Mouse (Mus musculus) heart, adult 9 months (tissue): ENCODE results near the gene Cry2.
"Not testable (repeated sequence)": the region's sequence is repeated elsewhere in the genome, so short reads cannot be mapped to it uniquely, and the experiment has no call there.

Experiments
- DNase-seq, 2 experiments: peaks; one replicate each; pipeline ENCODE4 v3.0.0; 2022; ENCODE audit warnings: low spot score in 2 of 2

The Cry2 gene

DNA sequence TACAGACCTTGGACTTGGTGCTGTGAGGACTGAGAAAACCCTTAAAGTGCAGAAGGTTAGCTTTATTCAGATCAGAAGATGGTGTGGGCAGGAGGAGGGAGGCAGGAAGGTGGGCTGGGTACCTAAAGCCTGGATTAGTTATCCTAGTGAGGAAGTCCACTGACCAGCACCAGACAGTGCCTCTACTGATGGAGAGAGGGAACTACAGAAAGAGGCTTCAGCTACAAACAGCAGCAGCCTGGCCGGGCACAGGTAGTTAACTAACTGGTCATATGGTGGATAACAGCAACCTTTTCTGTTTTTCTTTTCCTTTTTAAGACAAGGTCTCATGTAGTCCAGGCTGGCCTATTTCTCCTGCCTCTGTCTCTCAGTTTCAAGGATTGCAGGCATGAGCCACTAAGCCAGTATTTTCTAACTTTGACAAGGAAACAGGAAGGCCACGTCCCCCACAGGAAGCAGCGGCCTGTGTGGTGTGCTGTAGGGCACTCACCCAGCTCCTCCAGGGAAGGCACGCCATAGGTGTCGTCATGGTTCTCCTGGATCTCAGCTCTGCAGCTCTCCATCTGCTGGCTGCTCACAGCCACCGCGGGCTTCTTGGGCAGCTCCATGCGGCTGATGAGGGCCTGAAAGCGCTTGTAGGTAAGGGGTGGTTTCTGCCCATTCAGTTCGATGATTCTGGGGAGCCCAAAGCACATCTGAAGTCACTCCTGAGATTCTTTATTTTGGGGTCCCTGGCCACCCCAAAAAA is 11.3 kb downstream of the Cry2 start:
- DNase-seq = no peak

GRCm38 (mm10) chr2:92421723-92422387 is 12.0 kb downstream of the Cry2 start:
- peak in 1 of 2 experiments; percentile 49 for DNase-seq

DNA sequence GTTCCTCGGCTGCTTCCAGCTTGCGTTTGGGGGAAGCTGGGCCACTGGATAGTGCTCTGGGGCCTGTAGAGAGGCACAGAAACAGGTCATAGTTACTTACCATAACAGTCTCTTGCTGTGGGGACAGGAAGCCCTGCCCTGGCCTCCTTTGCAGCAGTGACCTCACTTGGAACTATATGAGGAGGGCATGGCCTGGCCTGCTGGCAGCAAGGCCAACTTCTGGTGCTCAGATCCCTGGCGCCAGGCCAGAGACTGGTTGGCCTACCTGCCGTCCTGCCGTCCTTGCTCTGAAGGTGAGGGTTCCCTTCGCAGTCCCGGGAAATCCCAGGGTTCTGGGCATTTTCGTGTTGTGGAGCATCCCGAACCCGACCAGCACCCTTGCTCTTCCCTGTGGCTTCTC is 22.1 kb downstream of the Cry2 start:
- DNase-seq = no peak

DNA sequence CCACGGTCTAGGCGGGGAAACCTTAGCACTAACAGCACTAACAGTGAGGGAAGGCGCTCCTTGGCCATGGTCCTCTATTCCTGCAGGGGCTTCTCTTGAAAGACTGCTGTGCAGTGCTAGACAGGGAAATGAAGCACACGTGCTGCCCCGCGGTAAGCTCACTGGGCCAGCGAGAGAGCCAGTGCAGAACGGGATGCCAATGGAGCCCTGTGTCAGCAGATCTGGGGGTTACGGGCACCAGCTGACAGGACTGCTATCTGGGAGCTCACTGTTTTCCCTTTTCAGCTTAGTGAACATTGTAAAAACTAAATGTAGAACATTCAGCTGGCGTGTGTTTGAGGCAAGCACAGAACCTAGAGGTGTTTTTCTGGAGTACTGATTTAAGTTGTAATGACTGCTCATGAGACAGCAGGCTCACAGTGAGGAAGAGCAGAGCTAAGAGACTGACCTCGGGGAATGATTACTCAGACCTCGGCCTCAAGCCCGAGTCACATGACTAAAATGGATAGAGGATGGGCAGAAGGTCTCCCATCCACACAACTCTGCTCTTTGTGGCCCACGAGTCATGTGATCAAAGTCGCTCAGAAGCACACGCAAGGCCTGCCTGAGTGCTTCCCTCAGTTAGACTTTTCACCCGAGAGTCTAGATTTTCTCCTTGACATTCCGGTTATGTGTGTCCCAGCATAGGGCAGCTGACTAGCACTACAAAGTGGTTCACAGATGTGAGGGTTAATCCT is 25.4 kb downstream of the Cry2 start:
- no peak for DNase-seq

- DNase-seq = no peak
Observed at GRCm38 (mm10) chr2:92405687-92406086, 28.2 kb downstream of the Cry2 start.

GRCm38 (mm10) chr2:92404737-92405136 is 29.1 kb downstream of the Cry2 start:
- DNase-seq = no peak

DNA sequence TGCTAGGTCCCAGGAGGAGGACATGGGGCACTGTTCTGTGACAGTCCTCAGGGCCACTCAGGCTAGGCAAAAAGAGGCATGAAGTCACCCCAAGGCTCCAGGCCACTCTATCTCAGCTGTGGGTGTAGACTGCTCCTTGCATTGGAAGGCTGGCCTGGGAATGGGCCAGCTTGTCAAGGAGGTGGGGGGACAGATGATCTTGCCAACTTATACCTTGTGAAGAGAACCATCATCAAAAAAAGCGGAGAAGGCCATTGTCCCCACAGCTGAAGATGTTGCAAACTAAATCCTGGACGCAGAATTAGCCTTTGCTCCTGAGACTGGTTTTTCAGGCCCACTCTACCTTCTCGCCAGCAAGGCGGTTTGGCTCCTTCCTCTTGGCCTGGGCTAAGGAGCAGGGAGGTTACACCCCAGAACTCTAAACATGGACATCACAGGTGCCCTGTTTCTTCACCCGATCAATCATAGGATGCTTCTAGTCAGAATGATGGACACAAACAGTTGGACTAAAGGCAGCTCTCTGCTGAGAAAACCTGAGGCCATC is 30.0 kb downstream of the Cry2 start:
- DNase-seq = no peak

DNA sequence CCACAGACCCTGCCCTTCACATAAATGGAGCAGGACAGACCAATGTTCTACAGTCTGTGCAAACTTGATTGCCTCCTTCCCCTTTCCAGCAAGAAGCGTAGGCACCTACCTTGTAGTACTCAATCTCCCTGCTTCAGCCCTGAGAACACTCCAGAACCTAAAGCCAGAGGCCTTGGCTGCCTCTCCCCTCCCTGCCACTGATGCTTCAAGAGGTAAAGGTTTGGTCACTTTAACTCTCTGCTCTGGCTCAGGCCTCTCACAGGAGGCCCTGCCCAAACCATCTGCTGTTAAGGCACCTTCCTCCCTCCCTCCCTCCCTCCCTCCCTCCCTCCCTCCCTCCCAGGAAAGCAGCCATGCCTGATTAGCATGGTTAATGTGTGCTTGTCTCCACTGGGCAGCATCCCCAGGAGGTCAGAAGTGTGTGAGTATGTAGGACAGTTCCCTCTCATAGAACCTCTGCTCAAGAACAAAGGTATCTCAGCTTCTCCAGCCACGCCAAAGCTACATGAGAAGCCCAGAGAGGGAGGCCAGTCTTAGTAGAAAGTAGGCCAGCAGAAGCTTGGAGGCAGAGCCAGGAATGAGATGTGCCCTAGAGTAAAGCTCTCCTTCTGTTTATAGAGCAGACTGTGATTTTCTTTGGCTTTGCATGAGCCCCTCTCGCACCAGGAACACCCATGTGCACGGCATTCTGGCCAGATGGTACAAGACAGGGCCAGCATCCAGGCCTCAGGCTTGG is 31.1 kb downstream of the Cry2 start:
- DNase-seq = no peak

DNA sequence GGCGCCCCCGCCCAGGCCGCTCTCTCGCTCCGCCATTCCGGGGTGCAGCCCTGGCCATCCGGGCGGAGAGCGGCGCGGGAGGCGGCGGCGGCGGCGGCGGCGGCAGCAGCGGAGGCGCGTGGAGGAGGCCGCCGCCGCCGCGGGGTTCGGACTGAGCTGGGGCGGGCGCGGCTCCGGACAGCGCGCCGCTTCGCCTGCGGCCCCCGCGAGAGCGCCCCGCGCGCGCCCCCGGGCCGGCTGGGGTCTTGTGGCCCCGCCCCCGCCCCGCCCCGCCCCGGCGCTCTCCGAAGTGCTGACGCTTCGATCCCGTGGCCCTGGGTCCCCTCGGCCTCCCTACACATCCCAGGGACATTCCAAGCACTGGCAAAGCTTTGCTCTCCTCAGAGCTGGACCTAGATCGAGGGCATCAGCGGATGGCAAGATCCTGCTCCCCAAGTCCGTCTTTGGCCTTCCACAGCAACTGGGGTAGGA is 32.7 kb downstream of the Cry2 start, which contains the start of gene Mapk8ip1:
Gene Mapk8ip1, minus strand, starts transcription at position 173 of the 471 bp plus-strand sequence.
- no peak for DNase-seq

DNA sequence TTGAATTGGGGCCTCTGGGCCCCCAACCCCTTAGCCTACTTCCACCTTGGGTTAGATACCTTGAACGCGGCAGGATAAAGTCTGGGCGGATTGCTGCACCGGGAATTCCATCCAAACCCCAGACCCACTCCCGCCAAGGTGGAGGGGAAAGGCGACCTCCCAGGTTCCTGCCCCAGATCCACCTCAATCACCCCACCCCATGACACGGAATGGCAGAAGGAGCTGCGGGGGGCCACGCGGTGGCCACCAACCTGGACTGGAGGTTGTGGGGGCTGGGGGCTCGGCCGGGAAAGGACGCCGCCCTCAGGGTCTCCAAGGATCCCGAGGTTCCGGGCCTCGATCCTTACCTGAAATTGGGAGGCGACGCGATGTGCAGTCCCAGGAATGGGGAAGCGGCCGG is 33.2 kb downstream of the Cry2 start:
- DNase-seq = no peak

DNA sequence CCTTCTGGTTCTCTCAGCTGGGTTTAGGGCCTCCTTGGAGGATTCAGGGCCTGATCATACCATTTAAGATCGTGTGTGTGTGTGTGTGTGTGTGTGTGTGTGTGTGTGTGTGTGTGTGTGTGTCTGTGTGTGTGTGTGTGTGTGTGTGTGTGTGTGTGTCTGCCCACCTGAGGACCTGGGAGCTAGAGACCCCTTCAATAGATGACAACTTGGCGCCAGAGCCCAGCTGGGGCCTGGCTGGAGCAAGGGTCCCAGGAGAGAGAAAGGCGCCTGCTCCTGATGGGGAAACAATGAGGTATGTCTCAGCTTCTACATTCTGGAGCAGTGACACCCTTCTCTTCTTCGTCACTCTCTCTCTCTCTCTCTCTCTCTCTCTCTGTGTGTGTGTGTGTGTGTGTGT is 34.0 kb downstream of the Cry2 start:
- DNase-seq = not testable (repeated sequence)

- DNase-seq = no peak
Observed at GRCm38 (mm10) chr2:92397436-92397835, 36.4 kb downstream of the Cry2 start.

GRCm38 (mm10) chr2:92395535-92395934 is 38.3 kb downstream of the Cry2 start:
- no peak for DNase-seq

DNA sequence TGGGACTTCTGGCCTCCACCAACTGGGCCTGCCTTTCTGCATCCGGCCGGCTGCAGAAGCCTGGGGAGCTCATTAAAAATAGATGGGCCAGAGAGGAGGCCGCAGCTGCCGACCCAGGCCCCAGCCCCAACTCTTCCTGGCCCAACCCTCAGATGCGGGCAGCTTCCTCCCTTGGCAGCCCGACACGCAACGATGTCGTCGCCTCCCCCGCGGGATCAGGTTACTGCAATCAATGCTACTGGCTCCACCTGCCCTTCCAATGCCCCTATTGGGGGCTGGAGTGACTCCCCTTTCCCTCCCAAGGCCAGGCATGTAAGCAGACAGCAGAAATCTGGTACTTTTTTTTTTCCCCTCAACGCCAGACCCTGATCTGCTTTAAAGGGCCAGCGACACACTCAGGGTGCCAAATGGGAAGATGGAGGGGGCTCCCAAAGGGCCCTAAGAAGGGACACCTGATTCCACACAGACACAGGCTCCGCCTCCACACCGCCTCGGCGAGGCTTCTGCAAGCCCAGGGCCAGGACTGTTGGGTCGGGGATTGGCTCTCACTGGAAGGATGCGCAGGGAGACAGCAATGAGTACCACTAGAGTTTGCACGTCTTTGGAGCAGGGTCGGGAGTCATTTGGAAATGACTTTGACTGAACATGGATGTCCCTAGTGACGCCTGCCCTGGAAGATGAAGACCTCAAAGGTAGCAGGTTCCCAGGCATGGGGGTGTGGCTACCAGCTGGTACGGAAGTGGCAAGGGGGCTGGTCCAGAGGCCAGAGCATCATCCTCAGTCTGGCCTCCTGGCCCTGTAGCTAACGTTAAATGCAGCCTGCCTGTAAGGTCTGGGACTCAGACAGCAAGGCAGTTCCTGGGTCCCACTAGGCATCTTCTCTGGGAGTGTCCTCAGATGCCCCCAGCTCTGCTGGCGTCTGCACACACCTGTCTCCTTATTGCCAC is 41.3 kb downstream of the Cry2 start:
- no peak for DNase-seq

- no peak for DNase-seq
Observed at GRCm38 (mm10) chr2:92391703-92392317, 42.0 kb downstream of the Cry2 start.

DNA sequence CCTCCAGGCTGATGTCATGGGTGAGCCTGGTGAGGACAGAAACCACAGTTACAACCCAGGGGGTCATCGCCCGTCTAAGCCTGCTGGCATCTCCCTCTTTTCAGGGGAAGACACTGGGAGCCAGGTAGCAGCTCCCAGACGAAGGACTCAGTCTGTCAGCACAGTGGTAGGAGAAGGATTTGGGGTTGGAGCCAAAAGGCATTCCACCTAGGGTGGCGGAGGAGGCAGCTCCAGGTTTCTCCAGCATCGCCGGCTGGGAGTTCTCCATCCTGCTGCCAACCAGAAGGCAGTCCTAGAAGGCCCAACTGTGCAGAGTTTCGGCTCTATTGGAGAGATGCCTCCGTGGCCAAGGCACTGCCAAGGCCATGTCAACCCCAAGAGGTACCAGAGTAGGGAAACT is 42.7 kb downstream of the Cry2 start:
- DNase-seq = no peak

GRCm38 (mm10) chr2:92390206-92390930 is 43.5 kb downstream of the Cry2 start:
- no peak for DNase-seq

DNA sequence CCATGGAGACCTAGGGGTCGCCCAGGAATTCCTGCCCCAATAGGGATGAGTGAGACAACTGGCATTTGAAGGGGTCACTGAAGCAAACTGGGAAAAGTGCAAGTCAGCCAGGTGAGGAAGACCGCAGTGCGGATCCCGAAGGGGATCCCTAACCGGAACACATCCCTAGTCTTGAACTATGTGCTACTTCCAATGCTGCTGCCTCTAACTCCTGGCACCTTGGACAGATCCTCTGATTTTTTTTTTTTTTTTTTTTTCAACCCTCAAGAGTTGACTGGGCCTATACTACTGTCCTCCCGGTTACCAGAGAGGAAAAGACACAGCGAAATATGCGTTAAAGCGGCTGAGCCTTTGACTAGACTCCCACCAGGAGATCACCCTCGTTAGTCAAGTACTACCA is 44.2 kb downstream of the Cry2 start:
- DNase-seq = no peak
